Mouse (Mus musculus) bone marrow, adult 2 months (tissue): Measurements from ENCODE around the gene Spef1.

Source experiments
- CTCF ChIP-seq: fragments of 200-500 bp; IDR thresholded peaks from 2 replicates; pipeline ENCODE4 v1.5.1; 2011; ENCODE audit warnings: low read length, control low read depth; ENCODE audit not compliant: control insufficient read depth, insufficient read depth
- POLR2A ChIP-seq: fragments of 200-500 bp; IDR thresholded peaks from 2 replicates; pipeline ENCODE4 v1.6.1; 2011; ENCODE audit warnings: low read depth, mild to moderate bottlenecking, control low read depth, low read length, borderline replicate concordance; ENCODE audit not compliant: control insufficient read depth

DNA sequence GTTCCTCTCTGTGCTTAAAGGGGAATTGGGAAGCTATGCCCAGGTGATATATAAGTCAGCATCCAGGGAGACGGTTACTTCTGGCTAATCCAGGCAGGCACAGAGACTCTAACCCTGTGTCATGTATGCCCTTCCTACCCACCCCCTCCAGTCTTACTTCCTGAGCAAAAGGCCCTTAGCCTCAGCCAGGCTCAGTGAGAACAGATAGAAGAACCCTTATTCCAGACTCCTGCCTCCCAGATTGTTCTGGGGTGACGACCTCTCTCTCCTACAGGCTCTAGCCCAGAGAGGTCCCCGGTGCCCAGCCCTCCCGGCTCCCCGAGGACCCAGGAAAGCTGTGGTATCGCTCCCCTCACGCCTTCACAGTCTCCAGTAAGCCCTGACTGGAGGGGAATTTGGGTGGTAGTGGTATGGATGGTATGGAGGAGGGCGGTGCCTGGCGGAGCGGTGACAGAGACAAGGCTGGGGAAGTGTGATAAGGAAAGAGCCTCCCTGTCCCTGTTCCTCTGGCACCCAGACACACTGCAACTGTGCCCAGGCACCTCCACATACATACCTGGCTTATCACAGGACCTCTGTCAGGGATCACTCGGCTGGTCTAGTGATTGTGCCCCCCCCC lies 51.5 kb downstream of the Spef1 start:
- TF ChIP-seq POLR2A (peak; percentile 31; the same call in 1 of the 2 replicates), CTCF (no peak)
